Mouse (Mus musculus): ENCODE measurements at regions not wholly inside any gene's neighbourhood (a gene's known extent, or its start where the extent isn't known, plus 50 kb on each side); places are given as distances from the start of the nearest gene placed in this dataset.

DNA sequence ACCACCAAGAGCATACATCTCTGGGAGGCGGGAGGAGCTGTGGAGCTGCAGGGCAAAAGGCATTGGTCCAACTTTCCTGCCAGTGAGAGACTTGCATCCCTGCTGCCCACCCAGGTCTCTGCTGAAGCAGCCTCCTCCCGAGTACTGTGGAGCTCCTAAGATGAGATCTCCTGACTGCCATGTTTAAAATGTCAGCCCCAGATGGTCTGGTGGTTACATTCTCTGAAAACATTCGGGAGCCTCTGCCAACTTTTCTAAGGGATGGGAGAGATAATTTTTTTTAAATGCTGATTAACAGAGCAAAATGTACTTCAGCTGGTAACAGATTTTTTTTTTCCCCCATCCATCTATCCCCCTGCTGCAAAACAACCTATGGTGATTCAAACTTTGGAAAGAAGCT lies 88.4 kb upstream of the Opcml start:
- TF ChIP-seq CTCF (IDR thresholded peaks at IDR 0.05; ENCODE audit: insufficient read depth, low read length) (no peak), POLR2A (IDR thresholded peaks at IDR 0.05; ENCODE audit: borderline replicate concordance, extremely low read depth, low read depth, low read length) (no peak)
